Mouse (Mus musculus) liver, adult 2 months (tissue): ENCODE data around the gene Chd5.

Source experiments
- CTCF ChIP-seq: fragments of 200-500 bp; IDR thresholded peaks from 2 replicates; pipeline ENCODE4 v1.5.1; 2011; ENCODE audit warnings: low read depth, low read length, control low read depth
- POLR2A ChIP-seq: fragments of 200-500 bp; IDR thresholded peaks from 2 replicates; pipeline ENCODE4 v1.6.1; 2011; ENCODE audit warnings: low read length, control low read depth; ENCODE audit not compliant: insufficient read depth; ENCODE audit errors: extremely low read depth

GRCm38 (mm10) chr4:152424922-152425321 lies 86.5 kb downstream of the Chd5 start:
- TF ChIP-seq POLR2A (no peak), CTCF (peak; percentile 49; the same call in 1 of the 2 replicates)
